Mouse (Mus musculus): ENCODE results near the gene Lrrc17. TPM values are rescaled to one million over a fixed set of nuclear protein-coding genes. Genes with fewer than 3 reads are reported as not detected.

Gene Lrrc17
- polyA plus RNA-seq, 1 experiment, result 0.18 TPM

DNA sequence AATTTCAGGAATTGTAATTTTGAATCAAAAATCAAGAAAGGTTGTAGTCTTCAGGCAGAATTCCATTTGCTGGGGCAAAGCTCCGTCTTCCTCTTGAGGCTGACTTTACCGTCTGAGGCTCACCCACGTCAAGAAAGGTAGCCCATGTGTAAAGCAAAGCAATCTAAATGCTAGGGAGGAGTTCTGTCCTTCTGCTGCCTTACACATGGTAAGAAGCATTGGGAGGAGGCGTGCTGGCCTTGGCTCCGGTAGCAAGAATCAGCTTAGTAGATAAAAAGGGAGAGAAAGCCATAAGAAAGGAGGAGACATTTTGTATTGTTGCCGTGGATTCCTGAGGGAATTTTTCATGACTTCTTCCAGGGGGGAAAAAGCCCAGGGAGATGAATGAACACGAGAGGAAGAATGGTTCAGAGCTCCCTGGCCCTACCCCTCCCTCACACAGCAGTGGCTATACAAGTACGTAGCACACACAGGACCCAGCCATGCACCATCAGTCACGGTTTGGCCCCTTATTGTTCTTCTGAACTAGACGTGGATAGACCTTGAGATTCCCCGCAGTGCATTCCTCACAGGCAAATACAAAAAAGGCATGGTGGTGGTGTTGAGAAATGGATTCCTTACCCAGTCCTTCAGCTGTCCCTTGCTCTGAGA, 16.4 kb upstream of the Lrrc17 start:
- H3K4me1 ChIP-seq (ENCODE audit: control insufficient read depth, insufficient read depth, low read length), result no peaks in the 10 kb centered on the region
- TF ChIP-seq POLR2A (IDR thresholded peaks at IDR 0.05; ENCODE audit: borderline replicate concordance, insufficient read depth, low read length), result no peak
- TF ChIP-seq CTCF (IDR thresholded peaks at IDR 0.05; ENCODE audit: borderline replicate concordance, insufficient read depth, low read depth, low read length), result no peak
- no peak overlapping the region for H3K27ac ChIP-seq (ENCODE audit: insufficient read depth, low read length)
- H3K27me3 ChIP-seq (ENCODE audit: control insufficient read depth, insufficient read depth, low read length), result no peaks in the 10 kb centered on the region
- no peak overlapping the region for H3K4me3 ChIP-seq (replicated peaks; ENCODE audit: insufficient read depth, low read depth, low read length)
- DNase-seq, result no peak
- 34% methylated on average over 11 of the region's 11 CpGs for WGBS

DNA sequence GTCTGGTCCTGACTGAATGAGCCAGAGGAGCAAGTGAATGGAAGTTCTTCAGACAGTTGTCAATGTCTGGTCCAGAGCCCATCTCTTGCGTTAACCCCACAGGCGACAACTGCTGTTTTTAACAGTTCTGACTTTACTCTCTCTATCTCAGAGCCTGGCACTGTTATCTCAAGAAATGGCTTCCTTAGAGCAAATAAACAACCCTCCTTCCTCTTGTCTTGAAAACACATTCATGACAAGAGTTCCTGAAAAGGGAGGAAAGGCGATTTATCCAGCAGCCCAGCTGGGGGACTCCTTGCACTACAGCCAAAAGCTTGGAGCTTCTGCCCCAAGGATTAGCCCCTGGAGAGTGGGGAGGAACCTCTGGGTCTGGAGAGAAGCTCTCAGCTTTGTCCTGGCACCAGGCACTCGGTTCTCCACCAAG, 15.9 kb upstream of the Lrrc17 start:
- Histone ChIP-seq H3K27ac (ENCODE audit: insufficient read depth, low read length) (no peak overlapping the region), H3K27me3 (ENCODE audit: control insufficient read depth, insufficient read depth, low read length) (no peaks in the 10 kb centered on the region), H3K4me1 (ENCODE audit: control insufficient read depth, insufficient read depth, low read length) (no peaks in the 10 kb centered on the region), H3K4me3 (replicated peaks; ENCODE audit: insufficient read depth, low read depth, low read length) (no peak overlapping the region)
- 30% methylated on average over 4 of the region's 4 CpGs for WGBS
- DNase-seq, result no peak
- TF ChIP-seq POLR2A (IDR thresholded peaks at IDR 0.05; ENCODE audit: borderline replicate concordance, insufficient read depth, low read length) (no peak), CTCF (IDR thresholded peaks at IDR 0.05; ENCODE audit: borderline replicate concordance, insufficient read depth, low read depth, low read length) (no peak)

DNA sequence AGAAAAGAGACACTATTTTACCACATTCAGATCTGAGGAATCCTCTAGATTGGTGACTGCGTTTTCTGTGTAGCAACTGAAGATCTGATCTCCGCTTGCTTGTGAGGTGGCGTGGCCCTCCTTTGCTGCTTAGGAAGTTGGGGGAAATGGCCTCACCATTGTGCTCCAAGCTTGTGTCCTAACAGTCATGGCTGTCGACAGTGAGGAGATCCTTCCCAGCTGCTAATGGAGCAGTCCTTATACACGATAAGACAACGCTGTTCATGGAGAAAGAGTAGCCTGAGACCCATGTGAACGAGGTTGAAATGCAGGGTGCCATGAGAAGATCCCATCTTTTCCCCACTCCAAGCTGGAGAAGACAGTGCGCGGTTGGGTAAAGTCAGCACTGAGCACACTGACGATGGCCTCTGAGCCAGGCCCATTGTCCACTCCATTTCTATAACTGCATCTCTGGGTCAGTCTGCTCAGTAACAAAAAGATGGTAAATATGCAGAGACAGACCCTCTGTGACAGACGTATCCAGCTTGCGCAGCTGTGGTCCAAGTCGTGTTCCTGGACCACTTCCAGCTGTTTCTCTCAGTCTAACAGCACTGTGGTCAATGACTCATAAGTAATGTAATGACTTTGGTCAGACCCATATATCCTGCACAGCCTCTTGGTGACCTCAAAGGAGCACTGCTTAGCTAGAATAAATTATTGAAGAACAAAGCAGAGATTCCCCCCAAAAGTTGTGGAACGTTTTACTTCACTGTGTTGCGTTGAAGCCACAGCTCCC, 15.1 kb upstream of the Lrrc17 start:
- TF ChIP-seq CTCF (IDR thresholded peaks at IDR 0.05; ENCODE audit: borderline replicate concordance, insufficient read depth, low read depth, low read length), result no peak
- TF ChIP-seq POLR2A (IDR thresholded peaks at IDR 0.05; ENCODE audit: borderline replicate concordance, insufficient read depth, low read length), result no peak
- no peak overlapping the region for H3K27ac ChIP-seq (ENCODE audit: insufficient read depth, low read length)
- no peak overlapping the region for H3K4me3 ChIP-seq (replicated peaks; ENCODE audit: insufficient read depth, low read depth, low read length)
- no peaks in the 10 kb centered on the region for H3K4me1 ChIP-seq (ENCODE audit: control insufficient read depth, insufficient read depth, low read length)
- no peak for DNase-seq
- 72% methylated on average over 15 of the region's 15 CpGs for WGBS
- no peaks in the 10 kb centered on the region for H3K27me3 ChIP-seq (ENCODE audit: control insufficient read depth, insufficient read depth, low read length)

DNA sequence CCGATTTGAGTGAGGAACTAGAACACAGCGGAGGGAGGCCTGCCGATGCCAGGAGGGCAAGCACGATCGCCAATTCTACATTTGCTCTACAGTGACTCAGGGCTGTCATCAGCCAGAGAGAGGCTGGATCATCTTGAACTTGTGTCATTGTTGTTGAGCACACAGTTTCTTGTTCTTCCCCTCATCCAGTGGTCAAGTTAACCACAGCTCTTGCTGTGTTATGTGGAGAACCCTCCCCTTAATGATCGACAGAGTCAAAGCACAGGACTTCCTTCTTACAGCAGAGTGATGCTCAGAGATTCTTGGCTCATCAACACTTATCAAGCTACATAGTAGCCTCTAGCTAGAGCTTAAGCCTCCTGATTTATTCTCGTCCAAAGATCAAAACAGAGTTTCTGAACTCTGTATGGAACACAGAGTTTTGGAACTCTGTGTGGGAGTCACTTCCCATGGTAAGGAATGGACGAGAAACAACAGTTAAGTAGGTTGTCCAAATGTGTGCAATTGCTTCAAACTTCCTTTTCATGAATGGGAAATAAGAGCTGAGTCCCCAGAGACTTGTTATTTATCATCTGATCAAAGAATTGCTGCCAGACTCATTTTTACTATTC, 14.1 kb upstream of the Lrrc17 start:
- H3K4me1 ChIP-seq (ENCODE audit: control insufficient read depth, insufficient read depth, low read length), result no peaks in the 10 kb centered on the region
- no peaks in the 10 kb centered on the region for H3K27me3 ChIP-seq (ENCODE audit: control insufficient read depth, insufficient read depth, low read length)
- H3K4me3 ChIP-seq (replicated peaks; ENCODE audit: insufficient read depth, low read depth, low read length), result no peak overlapping the region
- no peak for TF ChIP-seq CTCF (IDR thresholded peaks at IDR 0.05; ENCODE audit: borderline replicate concordance, insufficient read depth, low read depth, low read length)
- TF ChIP-seq POLR2A (IDR thresholded peaks at IDR 0.05; ENCODE audit: borderline replicate concordance, insufficient read depth, low read length), result no peak
- no peak for DNase-seq
- WGBS, result 85% methylated on average over 8 of the region's 8 CpGs
- H3K27ac ChIP-seq (ENCODE audit: insufficient read depth, low read length), result no peak overlapping the region

DNA sequence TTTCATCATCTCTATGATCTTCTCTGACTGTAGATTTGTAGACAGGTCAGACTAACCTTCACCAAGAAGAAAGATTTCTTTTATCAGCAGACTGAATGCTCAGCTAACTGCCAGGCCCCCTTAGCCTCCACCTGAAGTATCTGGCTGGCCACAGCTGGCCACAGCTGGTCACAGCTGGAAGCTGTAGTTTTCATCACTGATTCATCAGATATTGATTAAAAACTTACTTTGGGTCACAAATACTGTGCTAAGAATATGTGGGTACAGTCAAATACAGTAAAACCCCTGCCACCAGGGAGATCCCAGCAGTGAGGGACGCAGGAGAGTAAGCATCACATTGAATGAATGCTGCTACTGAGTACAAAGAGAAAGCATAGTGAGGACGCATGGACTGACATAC, 11.2 kb upstream of the Lrrc17 start:
- H3K4me1 ChIP-seq (ENCODE audit: control insufficient read depth, insufficient read depth, low read length), result no peaks in the 10 kb centered on the region
- 89% methylated on average over 2 of the region's 2 CpGs for WGBS

DNA sequence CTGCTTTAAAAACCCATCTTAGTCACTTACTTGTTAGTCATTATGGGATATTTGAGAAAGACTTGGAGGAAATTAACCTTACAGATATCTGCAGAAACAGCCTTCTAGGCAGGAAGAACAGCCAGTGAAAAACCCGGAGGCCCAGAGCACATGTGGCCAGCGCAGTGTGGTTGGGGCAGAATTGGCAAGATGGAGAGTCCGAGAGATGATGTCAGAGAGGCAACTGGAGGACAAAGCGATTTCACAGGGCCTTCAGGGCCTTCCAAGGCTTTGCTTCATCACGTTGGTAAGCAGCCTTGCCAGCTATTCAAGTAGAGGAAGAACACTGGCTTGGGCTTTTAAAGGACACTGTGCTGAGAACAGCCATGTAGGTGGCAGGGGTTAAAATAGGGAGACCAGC, 10.4 kb upstream of the Lrrc17 start:
- no peak overlapping the region for H3K27ac ChIP-seq (ENCODE audit: insufficient read depth, low read length)
- no peak overlapping the region for H3K4me3 ChIP-seq (replicated peaks; ENCODE audit: insufficient read depth, low read depth, low read length)
- no peaks in the 10 kb centered on the region for H3K27me3 ChIP-seq (ENCODE audit: control insufficient read depth, insufficient read depth, low read length)
- H3K4me1 ChIP-seq (ENCODE audit: control insufficient read depth, insufficient read depth, low read length), result no peaks in the 10 kb centered on the region
- WGBS, result 71% methylated on average over 5 of the region's 5 CpGs
- DNase-seq, result no peak
- no peak for TF ChIP-seq CTCF (IDR thresholded peaks at IDR 0.05; ENCODE audit: borderline replicate concordance, insufficient read depth, low read depth, low read length)
- no peak for TF ChIP-seq POLR2A (IDR thresholded peaks at IDR 0.05; ENCODE audit: borderline replicate concordance, insufficient read depth, low read length)

More for the DNA sequence above, 11.2 kb upstream of the Lrrc17 start:
- H3K27ac ChIP-seq (ENCODE audit: insufficient read depth, low read length), result no peak overlapping the region
- H3K4me3 ChIP-seq (replicated peaks; ENCODE audit: insufficient read depth, low read depth, low read length), result no peak overlapping the region
- no peaks in the 10 kb centered on the region for H3K27me3 ChIP-seq (ENCODE audit: control insufficient read depth, insufficient read depth, low read length)
- no peak for DNase-seq
- TF ChIP-seq POLR2A (IDR thresholded peaks at IDR 0.05; ENCODE audit: borderline replicate concordance, insufficient read depth, low read length), result no peak
- TF ChIP-seq CTCF (IDR thresholded peaks at IDR 0.05; ENCODE audit: borderline replicate concordance, insufficient read depth, low read depth, low read length), result no peak

DNA sequence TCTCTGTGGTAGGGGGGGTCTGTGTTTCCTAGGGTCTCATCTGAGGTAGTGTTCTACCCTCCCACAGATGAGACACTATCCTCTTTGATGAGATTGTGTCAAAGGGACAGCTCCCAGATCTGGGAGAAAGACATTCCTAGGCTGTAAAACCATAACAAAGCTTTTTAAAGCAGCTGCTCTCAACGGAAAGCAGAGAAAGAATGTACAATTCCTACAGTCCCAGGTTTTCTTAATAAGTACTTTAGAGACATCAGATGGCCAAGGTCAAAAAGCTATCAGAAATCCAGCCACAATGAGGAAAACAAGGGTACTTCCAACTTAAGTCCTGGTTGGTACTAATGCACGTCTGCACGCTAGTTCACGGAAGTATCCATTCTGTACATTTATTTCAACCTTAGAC, 1.1 kb upstream of the Lrrc17 start:
- DNase-seq, result no peak
- H3K27me3 ChIP-seq (ENCODE audit: control insufficient read depth, insufficient read depth, low read length), result no peaks in the 10 kb centered on the region
- no peak overlapping the region for H3K4me3 ChIP-seq (replicated peaks; ENCODE audit: insufficient read depth, low read depth, low read length)
- no peak for TF ChIP-seq CTCF (IDR thresholded peaks at IDR 0.05; ENCODE audit: borderline replicate concordance, insufficient read depth, low read depth, low read length)
- TF ChIP-seq POLR2A (IDR thresholded peaks at IDR 0.05; ENCODE audit: borderline replicate concordance, insufficient read depth, low read length), result no peak
- WGBS, result 89% methylated on average over 4 of the region's 4 CpGs
- no peaks in the 10 kb centered on the region for H3K4me1 ChIP-seq (ENCODE audit: control insufficient read depth, insufficient read depth, low read length)
- H3K27ac ChIP-seq (ENCODE audit: insufficient read depth, low read length), result no peak overlapping the region

Data from cerebellum, adult 2 months (tissue).